ENCODE assay signal across 8 mouse cellular contexts in the genomic region with DNA sequence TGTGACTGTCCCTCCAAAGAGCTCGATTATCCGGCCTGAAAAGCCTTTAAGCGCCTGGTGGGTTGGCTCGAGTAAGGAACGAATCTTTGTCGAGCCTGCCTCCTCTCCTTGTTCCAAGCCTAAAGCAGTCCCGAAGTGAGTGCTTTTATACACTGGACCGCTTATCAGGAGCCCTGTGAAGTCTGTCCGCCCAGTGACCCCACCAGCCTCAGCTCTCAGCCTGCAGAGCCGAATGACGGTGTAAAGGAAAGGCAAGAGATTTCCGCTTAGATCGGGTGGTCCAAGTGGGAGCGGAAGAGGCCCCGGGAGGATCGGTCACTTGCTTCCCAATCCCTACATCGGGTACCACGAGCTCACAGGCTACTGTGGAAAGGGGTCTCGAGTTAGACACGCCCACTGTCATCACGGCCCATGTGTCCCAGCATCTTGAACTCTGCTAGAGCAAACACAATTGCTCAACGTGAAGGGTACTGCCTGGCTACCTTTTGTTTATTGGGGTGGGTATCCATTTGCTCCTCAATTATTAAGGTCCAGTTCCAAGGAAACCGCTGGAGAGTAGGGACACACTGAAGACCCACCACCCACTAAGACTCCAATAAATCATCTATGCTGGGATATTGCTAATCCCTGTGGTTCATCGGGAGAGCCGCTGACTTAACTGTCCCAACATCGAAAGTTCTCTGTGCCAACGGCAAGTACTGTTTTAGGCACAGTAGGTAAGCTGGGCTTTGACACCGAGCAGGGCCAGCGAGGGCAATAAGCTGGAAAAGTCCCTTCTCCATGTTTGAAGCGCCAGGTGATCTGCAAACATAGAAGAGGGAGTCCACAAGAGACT. TPM values are rescaled to one million over a fixed set of nuclear protein-coding genes. Genes with fewer than 3 reads are reported as not detected.
DNase-seq lines count a peak whose midpoint lies in the region; ATAC-seq and TF ChIP-seq lines count a peak whose summit lies in the region.

No protein-coding gene starts in this region.

- peak overlapping the region; percentile 70 for H3K4me3 ChIP-seq in heart, postnatal 0 days (ENCODE audit: low read depth, low read length)
- peak overlapping the region; percentile 89 for H3K4me3 ChIP-seq in limb, embryonic 13.5 days
- H3K4me3 ChIP-seq in midbrain, postnatal 0 days (ENCODE audit: low read depth, low read length), result peak overlapping the region; percentile 83

- H3K4me2 ChIP-seq in heart, postnatal 0 days (ENCODE audit: low read depth, low read length), result peak overlapping the region; percentile 97
- peak overlapping the region; percentile 90 for H3K4me2 ChIP-seq in limb, embryonic 13.5 days (replicated peaks)
- H3K4me2 ChIP-seq in midbrain, postnatal 0 days (ENCODE audit: low read depth, low read length, poor library complexity, severe bottlenecking), result peak overlapping the region; percentile 83

- peak overlapping the region; percentile 93 for H3K27ac ChIP-seq in heart, postnatal 0 days (ENCODE audit: low read depth)
- H3K27ac ChIP-seq in limb, embryonic 13.5 days, result peak overlapping the region; percentile 99
- peak overlapping the region; percentile 98 for H3K27ac ChIP-seq in midbrain, postnatal 0 days (ENCODE audit: low read depth, low read length)

- H3K36me3 ChIP-seq in heart, postnatal 0 days (replicated peaks; ENCODE audit: control insufficient read depth, insufficient read depth, low read length), result peaks cover 5% of the 10 kb centered on the region; the same call in 1 of the 2 replicates
- peaks cover 12% of the 10 kb centered on the region for H3K36me3 ChIP-seq in limb, embryonic 13.5 days
- peaks cover under 1% of the 10 kb centered on the region; the same call in 1 of the 2 replicates for H3K36me3 ChIP-seq in midbrain, postnatal 0 days (ENCODE audit: insufficient read depth, low read length)

- intact Hi-C loops in left cerebral cortex, postnatal 4 days (cut with DNase I), result no loop called here

- 20% methylated on average over 30 of the region's 30 CpGs for WGBS in heart, postnatal 0 days
- 15% methylated on average over 30 of the region's 30 CpGs for WGBS in limb, embryonic 13.5 days
- 18% methylated on average over 30 of the region's 30 CpGs for WGBS in midbrain, postnatal 0 days

- no peaks in the 10 kb centered on the region for H3K9me3 ChIP-seq in heart, postnatal 0 days (replicated peaks; ENCODE audit: control insufficient read depth, low read length)
- no peaks in the 10 kb centered on the region for H3K9me3 ChIP-seq in limb, embryonic 13.5 days
- H3K9me3 ChIP-seq in midbrain, postnatal 0 days (ENCODE audit: low read length), result no peaks in the 10 kb centered on the region

- TF ChIP-seq EP300 in heart, postnatal 0 days (IDR thresholded peaks at IDR 0.05; ENCODE audit: low read depth), result no peak

- no peaks in the 10 kb centered on the region for H3K27me3 ChIP-seq in heart, postnatal 0 days (ENCODE audit: control insufficient read depth, insufficient read depth, low read length)
- no peaks in the 10 kb centered on the region for H3K27me3 ChIP-seq in limb, embryonic 13.5 days
- H3K27me3 ChIP-seq in midbrain, postnatal 0 days (ENCODE audit: insufficient read depth, low read length), result no peaks in the 10 kb centered on the region

- peak; percentile 40 for DNase-seq in left cerebral cortex, postnatal 4 days
- no peak for DNase-seq in left cerebral cortex, adult 8-10 months (ENCODE audit: low spot score in 2 of 2)
- peak; percentile 68 for DNase-seq in embryo, embryonic 10 days (ENCODE audit: low spot score)
- DNase-seq in heart, postnatal 0 days (ENCODE audit: low spot score), result peak; percentile 65
- peak; percentile 44 for DNase-seq in midbrain, postnatal 0 days (ENCODE audit: low spot score)
- DNase-seq in layer of hippocampus, adult 11-12 months (ENCODE audit: low spot score), result no peak
- no peak for DNase-seq in layer of hippocampus, adult 8-10 months (ENCODE audit: low spot score in 2 of 2)

- no peak for ATAC-seq in heart, postnatal 0 days (ENCODE audit: insufficient read depth, low read depth)
- no peak for ATAC-seq in limb, embryonic 13.5 days (ENCODE audit: low FRiP score, low read depth)
- no peak for ATAC-seq in midbrain, postnatal 0 days (ENCODE audit: low FRiP score)

- TF ChIP-seq CTCF in heart, postnatal 0 days (IDR thresholded peaks at IDR 0.05; ENCODE audit: low read depth), result no peak
- TF ChIP-seq CTCF in midbrain, postnatal 0 days (IDR thresholded peaks at IDR 0.05), result no peak

- H3K4me1 ChIP-seq in heart, postnatal 0 days (ENCODE audit: control insufficient read depth, insufficient read depth), result peaks cover 27% of the 10 kb centered on the region
- H3K4me1 ChIP-seq in limb, embryonic 13.5 days, result peaks cover 51% of the 10 kb centered on the region
- H3K4me1 ChIP-seq in midbrain, postnatal 0 days (ENCODE audit: insufficient read depth, low read length), result peaks cover 23% of the 10 kb centered on the region

- H3K9ac ChIP-seq in heart, postnatal 0 days (replicated peaks; ENCODE audit: low read depth, low read length), result peak overlapping the region; percentile 84
- H3K9ac ChIP-seq in limb, embryonic 13.5 days, result peak overlapping the region; percentile 90
- peak overlapping the region; percentile 98 for H3K9ac ChIP-seq in midbrain, postnatal 0 days (replicated peaks; ENCODE audit: low read length, poor library complexity, severe bottlenecking)

RNA-seq across cellular contexts. Expression of gene Pcgf2, which starts 0.7 kb away (rescaled TPM):
- total RNA-seq in left cerebral cortex, postnatal 4 days (2021), result 100 to 1,000 TPM; 100 to 104 TPM
- 10 to 100 TPM; 35.3 to 39.6 (median 37.6) TPM for total RNA-seq in left cerebral cortex, adult 8-10 months (2022)
- total RNA-seq in heart, postnatal 0 days (2014; rRNA removed; ENCODE audit: low replicate concordance), result 1.1 and 3.6 TPM in 2 replicates
- polyA plus RNA-seq in heart, postnatal 0 days (2015; fragmentation: Nextera tagmentation; extraction: Ambion mirVana), result 6.0 and 7.1 TPM in 2 replicates
- 20.7 and 21.3 TPM in 2 replicates for polyA plus RNA-seq in limb, embryonic 13.5 days (2015; fragmentation: Nextera tagmentation; extraction: Ambion mirVana)
- 16.0 and 19.6 TPM in 2 replicates for total RNA-seq in midbrain, postnatal 0 days (2014; rRNA removed)
- 14.2 and 16.7 TPM in 2 replicates for polyA plus RNA-seq in midbrain, postnatal 0 days (2015; fragmentation: Nextera tagmentation; extraction: Ambion mirVana)
- total RNA-seq in layer of hippocampus, adult 8-10 months (2022), result 10 to 100 TPM; 23.9 to 35.3 (median 29.0) TPM

RNA-seq across cellular contexts. Expression of gene Psmb3, which starts 2.2 kb away (rescaled TPM):
- 100 to 1,000 TPM; 168 to 172 TPM for total RNA-seq in left cerebral cortex, postnatal 4 days (2021)
- 100 to 1,000 TPM; 117 to 140 (median 132) TPM for total RNA-seq in left cerebral cortex, adult 8-10 months (2022)
- total RNA-seq in heart, postnatal 0 days (2014; rRNA removed; ENCODE audit: low replicate concordance), result 486 and 592 TPM in 2 replicates
- polyA plus RNA-seq in heart, postnatal 0 days (2015; fragmentation: Nextera tagmentation; extraction: Ambion mirVana), result 495 and 503 TPM in 2 replicates
- polyA plus RNA-seq in limb, embryonic 13.5 days (2015; fragmentation: Nextera tagmentation; extraction: Ambion mirVana), result 490 and 497 TPM in 2 replicates
- 386 and 449 TPM in 2 replicates for total RNA-seq in midbrain, postnatal 0 days (2014; rRNA removed)
- polyA plus RNA-seq in midbrain, postnatal 0 days (2015; fragmentation: Nextera tagmentation; extraction: Ambion mirVana), result 473 and 491 TPM in 2 replicates
- total RNA-seq in layer of hippocampus, adult 8-10 months (2022), result 100 to 1,000 TPM; 121 to 145 (median 133) TPM

RNA-seq across cellular contexts. Expression of gene Cisd3, which starts 15.3 kb away (rescaled TPM):
- total RNA-seq in left cerebral cortex, postnatal 4 days (2021), result 10 to 100 TPM; 25.8 to 28.5 TPM
- total RNA-seq in left cerebral cortex, adult 8-10 months (2022), result 10 to 100 TPM; 44.0 to 61.2 (median 54.6) TPM
- 46.1 and 50.8 TPM in 2 replicates for total RNA-seq in heart, postnatal 0 days (2014; rRNA removed; ENCODE audit: low replicate concordance)
- polyA plus RNA-seq in heart, postnatal 0 days (2015; fragmentation: Nextera tagmentation; extraction: Ambion mirVana), result 125 and 135 TPM in 2 replicates
- 11.2 and 13.5 TPM in 2 replicates for polyA plus RNA-seq in limb, embryonic 13.5 days (2015; fragmentation: Nextera tagmentation; extraction: Ambion mirVana)
- 13.3 and 27.0 TPM in 2 replicates for total RNA-seq in midbrain, postnatal 0 days (2014; rRNA removed)
- 41.5 and 45.1 TPM in 2 replicates for polyA plus RNA-seq in midbrain, postnatal 0 days (2015; fragmentation: Nextera tagmentation; extraction: Ambion mirVana)
- 10 to 100 TPM; 45.2 to 60.0 (median 56.7) TPM for total RNA-seq in layer of hippocampus, adult 8-10 months (2022)

RNA-seq across cellular contexts. Expression of gene Mllt6, which starts 37.7 kb away (rescaled TPM):
- 10 to 100 TPM; 60.2 to 67.1 TPM for total RNA-seq in left cerebral cortex, postnatal 4 days (2021)
- total RNA-seq in left cerebral cortex, adult 8-10 months (2022), result 100 to 1,000 TPM; 141 to 184 (median 161) TPM
- total RNA-seq in heart, postnatal 0 days (2014; rRNA removed; ENCODE audit: low replicate concordance), result 45.2 and 46.1 TPM in 2 replicates
- polyA plus RNA-seq in heart, postnatal 0 days (2015; fragmentation: Nextera tagmentation; extraction: Ambion mirVana), result 1.6 and 1.7 TPM in 2 replicates
- 2.9 and 3.3 TPM in 2 replicates for polyA plus RNA-seq in limb, embryonic 13.5 days (2015; fragmentation: Nextera tagmentation; extraction: Ambion mirVana)
- 43.9 and 52.8 TPM in 2 replicates for total RNA-seq in midbrain, postnatal 0 days (2014; rRNA removed)
- 1.5 and 1.7 TPM in 2 replicates for polyA plus RNA-seq in midbrain, postnatal 0 days (2015; fragmentation: Nextera tagmentation; extraction: Ambion mirVana)
- 100 to 1,000 TPM; 110 to 149 (median 126) TPM for total RNA-seq in layer of hippocampus, adult 8-10 months (2022)

RNA-seq across cellular contexts. Expression of gene Pip4k2b, which starts 43.5 kb away (rescaled TPM):
- total RNA-seq in left cerebral cortex, postnatal 4 days (2021), result 100 to 1,000 TPM; 180 to 185 TPM
- 100 to 1,000 TPM; 109 to 123 (median 110) TPM for total RNA-seq in left cerebral cortex, adult 8-10 months (2022)
- 12.6 and 12.7 TPM in 2 replicates for total RNA-seq in heart, postnatal 0 days (2014; rRNA removed; ENCODE audit: low replicate concordance)
- polyA plus RNA-seq in heart, postnatal 0 days (2015; fragmentation: Nextera tagmentation; extraction: Ambion mirVana), result 0.79 and 0.95 TPM in 2 replicates
- 2.8 and 3.3 TPM in 2 replicates for polyA plus RNA-seq in limb, embryonic 13.5 days (2015; fragmentation: Nextera tagmentation; extraction: Ambion mirVana)
- total RNA-seq in midbrain, postnatal 0 days (2014; rRNA removed), result 149 and 166 TPM in 2 replicates
- 4.1 and 5.2 TPM in 2 replicates for polyA plus RNA-seq in midbrain, postnatal 0 days (2015; fragmentation: Nextera tagmentation; extraction: Ambion mirVana)
- total RNA-seq in layer of hippocampus, adult 8-10 months (2022), result 100 to 1,000 TPM in 3 of 4 experiments, 10 to 100 TPM in 1; 97.5 to 127 (median 109) TPM

Comparison
In these comparisons a context has a peak if more than half of its experiments do, and no peak if none do; other contexts are left out.
1. DNase-seq: peak in left cerebral cortex, postnatal 4 days (single experiment), embryo, embryonic 10 days (single experiment), heart, postnatal 0 days (single experiment) and midbrain, postnatal 0 days (single experiment); none in left cerebral cortex, adult 8-10 months (0 of 2), layer of hippocampus, adult 11-12 months (single experiment) and layer of hippocampus, adult 8-10 months (0 of 2).
2. Peak in every context shown above with its lines, with median percentiles within 50 percentile points of each other: H3K27ac ChIP-seq, H3K4me2 ChIP-seq, H3K4me3 ChIP-seq and H3K9ac ChIP-seq.